Mouse (Mus musculus) T-helper 17 cell (primary cell): ENCODE results near the gene Mapkapk2.
"Not testable (repeated sequence)": the region's sequence is repeated elsewhere in the genome, so short reads cannot be mapped to it uniquely, and the experiment has no call there.

Experiments
- in situ Hi-C, 2 experiments: fragments of 300-600 bp; cut with MboI, MseI; formaldehyde crosslinking; loops; 1 replicate in 1 of 2; 2 replicates in 1 of 2; pipeline ENCODE4 v1.15.1; 2025; ENCODE audit warnings: high pct_unique_total_duplicates in 2 of 2

Gene Mapkapk2

DNA sequence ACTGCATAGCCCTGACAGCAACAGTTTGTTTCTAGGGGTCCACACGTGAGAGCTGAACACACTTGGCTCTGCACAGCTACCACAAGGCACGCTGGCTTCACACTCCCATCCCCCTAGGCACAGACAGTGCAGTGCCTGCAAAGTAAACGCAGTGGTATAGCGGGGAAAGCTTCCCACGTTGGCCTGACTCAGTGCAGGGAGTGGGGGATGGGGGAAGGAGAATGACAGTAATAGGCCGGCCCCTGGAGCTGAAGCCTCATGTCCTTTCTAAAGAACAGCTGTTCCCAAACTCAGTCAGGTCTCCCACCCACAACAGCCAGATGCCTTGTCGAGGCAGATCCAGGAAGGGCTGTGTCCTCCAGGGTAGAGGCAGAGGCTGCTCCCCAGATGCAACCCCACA, 46.6 kb downstream of the Mapkapk2 start:
- in situ Hi-C loops = loop anchor here in 1 of 2 experiments (5.0 to 10.0 kb wide), 2 partner anchors 174 to 506 kb away; no protein-coding TSS in a partner anchor

- in situ Hi-C loops = loop anchor here in 1 of 2 experiments (5.0 to 10.0 kb wide), 2 partner anchors 173 to 506 kb away; no protein-coding TSS in a partner anchor
These were observed 47.0 kb downstream of the Mapkapk2 start for GRCm38 (mm10) chr1:131050617-131051016.

DNA sequence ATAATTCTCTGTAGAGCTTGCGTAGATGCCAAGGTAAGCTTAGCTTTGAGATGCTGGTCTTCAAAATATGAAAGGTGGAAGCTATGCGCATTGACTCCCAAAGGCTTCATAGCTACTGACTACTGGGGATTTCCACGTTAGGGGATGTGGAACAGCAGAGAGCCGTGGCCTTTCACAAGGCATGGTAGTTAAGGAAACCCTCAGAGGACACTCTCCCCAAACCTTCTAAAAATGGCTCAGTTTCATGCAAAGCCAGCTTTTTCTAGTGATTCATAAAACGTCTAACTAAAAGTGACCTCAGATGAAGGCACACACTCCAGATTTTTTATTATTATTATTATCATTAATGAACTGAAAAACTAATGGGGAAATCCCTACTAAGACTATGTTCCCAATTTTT, 47.6 kb downstream of the Mapkapk2 start:
- in situ Hi-C loops = loop anchor here in 1 of 2 experiments (5.0 to 10.0 kb wide), 2 partner anchors 173 to 505 kb away; no protein-coding TSS in a partner anchor

DNA sequence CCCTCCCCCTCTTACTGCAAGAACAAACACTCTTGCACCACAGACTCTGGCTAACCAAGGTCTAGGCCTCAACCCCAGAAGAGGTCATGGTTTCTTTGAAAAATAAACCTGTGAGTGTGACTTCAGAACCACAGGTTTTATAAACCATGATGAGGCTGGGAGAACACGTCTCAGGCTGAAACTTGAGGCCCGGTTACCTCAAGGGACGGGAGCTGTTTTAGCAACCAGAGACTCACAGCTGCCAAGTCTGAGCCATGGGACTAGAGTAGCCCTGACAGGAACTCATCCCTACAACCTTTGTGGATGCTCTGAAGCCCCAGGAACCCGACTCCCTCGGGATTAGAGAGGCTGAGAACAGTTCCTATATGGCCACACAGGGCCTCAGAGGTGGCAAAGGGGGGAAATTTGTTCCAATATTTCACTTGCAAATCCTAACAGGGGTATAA, 48.2 kb downstream of the Mapkapk2 start:
- in situ Hi-C loops = no loop called here

DNA sequence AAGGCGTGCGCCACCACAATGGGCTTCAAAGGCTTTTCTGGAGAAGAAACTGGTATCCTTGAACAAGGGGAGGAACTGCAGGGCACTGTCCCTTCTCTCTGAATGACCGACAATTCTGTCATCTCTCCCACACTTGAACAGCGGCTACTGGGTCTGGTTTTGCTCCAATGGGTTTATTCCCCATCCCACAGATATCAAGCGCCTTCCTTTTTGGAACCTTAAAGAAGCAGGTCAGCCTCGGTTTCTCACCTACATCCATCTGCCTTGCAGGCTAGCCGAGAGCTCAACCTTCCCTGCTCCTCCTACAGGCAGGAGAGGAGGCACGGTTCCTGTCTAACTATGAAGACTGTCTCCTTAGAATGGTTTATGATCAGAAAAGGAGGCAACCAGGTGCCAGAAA, 48.7 kb downstream of the Mapkapk2 start:
- in situ Hi-C loops = no loop called here

GRCm38 (mm10) chr1:131048121-131048863, 49.3 kb downstream of the Mapkapk2 start:
- in situ Hi-C loops = no loop called here

DNA sequence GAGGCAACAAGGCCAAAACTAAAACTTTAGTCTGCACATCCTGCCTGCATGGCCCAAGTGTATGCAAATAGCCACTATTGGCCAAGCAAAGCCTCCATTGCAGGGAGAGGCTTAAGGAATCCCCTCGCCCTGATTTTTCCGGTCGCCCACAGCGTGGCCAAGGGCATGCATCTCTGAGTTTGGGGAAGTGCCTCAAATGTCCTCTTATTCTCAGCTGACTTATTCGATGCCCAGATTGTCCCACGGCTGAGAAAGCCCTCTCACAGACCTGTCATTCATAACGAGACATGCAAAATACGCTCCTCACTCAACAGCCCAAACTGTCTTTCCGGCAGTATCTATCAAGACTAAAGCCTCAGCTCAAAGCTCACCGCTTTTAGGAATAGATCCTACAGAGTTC, 51.0 kb downstream of the Mapkapk2 start:
- in situ Hi-C loops = no loop called here

GRCm38 (mm10) chr1:131045723-131046355, 51.8 kb downstream of the Mapkapk2 start:
- in situ Hi-C loops = no loop called here

GRCm38 (mm10) chr1:131043636-131044035, 54.0 kb downstream of the Mapkapk2 start:
- in situ Hi-C loops = no loop called here

DNA sequence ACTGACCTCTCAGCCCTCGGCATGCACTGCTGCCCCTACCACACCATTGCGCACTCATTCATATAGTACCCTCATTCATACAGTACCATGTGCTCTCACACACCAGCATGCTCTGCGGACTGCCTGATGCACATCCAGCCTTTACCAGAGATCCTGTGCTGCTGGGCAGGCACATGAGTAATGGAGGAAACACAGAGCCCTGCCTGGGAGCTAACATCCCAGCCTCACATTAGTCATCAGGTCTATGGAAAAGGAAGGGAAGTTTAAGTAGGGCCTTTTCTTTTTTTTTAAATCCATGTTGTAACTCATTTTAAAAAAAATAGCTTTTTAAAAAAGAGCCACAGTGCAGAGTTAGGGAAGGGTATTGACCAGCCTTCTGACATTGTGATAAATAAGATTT, 54.9 kb downstream of the Mapkapk2 start:
- in situ Hi-C loops = no loop called here

DNA sequence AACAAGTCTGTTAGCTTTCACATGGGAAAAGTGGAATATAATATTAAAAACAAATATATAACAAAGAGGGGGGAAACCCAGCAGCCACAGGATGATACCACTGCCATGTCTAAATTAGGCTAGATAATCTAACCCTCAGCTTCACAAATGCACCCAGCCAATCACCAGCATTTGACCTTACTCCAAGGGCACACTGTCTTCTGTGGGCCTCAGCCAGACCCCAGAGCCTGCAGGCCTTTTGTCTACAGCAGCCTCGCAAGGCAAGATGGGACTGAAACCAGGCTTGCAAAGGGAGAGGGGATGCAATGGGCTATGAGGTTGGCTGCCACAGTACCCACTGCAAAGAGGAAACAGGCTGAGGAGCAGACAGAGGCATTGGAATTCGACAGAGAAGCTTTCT, 55.4 kb downstream of the Mapkapk2 start:
- in situ Hi-C loops = no loop called here

DNA sequence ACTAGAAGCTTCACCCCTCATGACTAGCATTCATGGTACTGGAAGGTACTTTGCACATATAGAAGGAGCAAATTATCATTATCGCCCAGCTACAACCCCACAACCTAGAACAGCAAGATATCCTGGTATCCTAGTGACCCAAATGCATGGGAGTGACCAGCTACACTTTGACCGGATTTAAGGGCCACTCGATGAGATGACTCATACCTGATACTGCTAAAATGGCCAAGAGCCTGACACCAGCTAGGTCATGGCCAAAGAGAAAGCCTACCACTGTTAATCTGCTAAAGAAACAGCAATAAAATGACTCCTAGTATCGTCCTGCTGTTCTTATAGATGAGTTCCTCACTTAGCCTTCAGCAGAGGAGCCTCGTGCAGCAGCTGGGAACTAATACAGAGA, 58.1 kb downstream of the Mapkapk2 start:
- in situ Hi-C loops = no loop called here

DNA sequence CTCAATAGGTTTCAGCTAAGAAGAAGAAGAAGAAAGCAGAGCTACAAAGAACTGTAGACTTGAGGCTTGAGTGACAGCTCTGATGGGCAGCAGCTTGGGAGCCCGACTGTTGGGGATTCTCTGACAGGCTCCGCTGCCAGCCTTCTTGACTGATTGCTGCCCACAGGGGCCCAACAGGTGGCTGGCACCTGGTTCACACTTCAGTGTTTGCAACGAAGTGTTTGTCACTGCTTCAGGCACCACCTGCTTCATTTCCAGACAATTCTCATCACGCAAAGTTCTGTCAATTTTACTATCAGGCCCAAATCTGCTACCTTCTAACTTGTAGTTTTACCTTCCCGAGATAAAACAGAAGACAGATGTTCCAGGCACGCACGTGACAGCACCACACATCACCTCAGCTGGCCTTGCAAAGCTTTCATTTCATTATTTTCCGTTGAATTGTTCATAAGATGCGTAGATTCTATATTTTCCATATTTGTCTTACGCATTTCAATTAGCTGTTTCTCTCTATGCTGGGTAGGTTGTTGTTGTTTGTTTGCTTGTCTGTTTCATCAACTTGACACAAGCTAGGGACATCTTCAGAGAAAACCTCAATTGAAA, 59.1 kb downstream of the Mapkapk2 start:
- in situ Hi-C loops = no loop called here

GRCm38 (mm10) chr1:131038001-131038400, 59.6 kb downstream of the Mapkapk2 start:
- in situ Hi-C loops = no loop called here

GRCm38 (mm10) chr1:131031267-131031666, 66.4 kb downstream of the Mapkapk2 start:
- in situ Hi-C loops = no loop called here

GRCm38 (mm10) chr1:131030261-131030660, 67.4 kb downstream of the Mapkapk2 start:
- in situ Hi-C loops = no loop called here

DNA sequence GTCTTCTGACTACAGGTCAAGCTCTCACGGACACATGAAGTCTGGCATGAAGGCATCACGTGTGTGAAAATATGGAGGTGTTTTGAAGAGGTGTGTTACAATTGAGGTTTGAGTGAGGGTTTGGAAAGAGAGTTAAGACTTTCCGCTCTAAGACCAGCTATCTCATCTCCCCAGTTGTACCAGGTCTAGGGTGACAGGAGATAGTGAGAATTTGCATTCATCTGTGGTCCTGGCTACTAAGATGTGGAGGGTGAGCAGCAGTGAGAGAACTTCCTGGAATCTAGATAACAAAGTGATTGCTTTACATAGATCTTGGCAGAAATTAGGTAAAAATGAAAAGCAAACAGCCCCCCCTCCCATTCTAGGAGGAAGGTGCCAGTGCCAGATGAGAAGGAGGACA, 68.4 kb downstream of the Mapkapk2 start:
- in situ Hi-C loops = no loop called here

DNA sequence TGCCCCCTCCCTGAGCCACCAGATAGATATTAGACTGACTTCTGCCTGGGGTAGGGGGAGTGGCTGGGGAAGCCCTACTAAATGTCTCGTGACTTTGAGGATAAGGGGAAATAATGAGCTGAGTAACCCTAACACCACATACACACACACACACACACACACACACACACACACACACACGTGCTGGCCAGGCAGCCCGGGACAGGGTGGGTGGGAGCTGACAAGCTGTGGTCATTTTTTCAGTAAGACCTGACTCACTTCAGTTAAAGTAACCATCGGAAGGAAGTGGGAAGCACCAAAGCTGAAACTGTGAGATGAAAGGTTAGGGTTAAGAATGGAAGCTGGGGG, 71.8 kb downstream of the Mapkapk2 start:
- in situ Hi-C loops = no loop called here

GRCm38 (mm10) chr1:131024900-131025842, 72.5 kb downstream of the Mapkapk2 start:
- in situ Hi-C loops = no loop called here

GRCm38 (mm10) chr1:131023250-131023858, 74.3 kb downstream of the Mapkapk2 start:
- in situ Hi-C loops = not testable (repeated sequence)
